Mouse (Mus musculus) erythroblast, embryonic 14.5 days (primary cell): Measurements from ENCODE around the gene Tenm1.

ENCODE experiments used
- GATA1 ChIP-seq: IDR thresholded peaks from 2 replicates; pipeline ENCODE4 v1.6.1; 2012; ENCODE audit warnings: low read length, inconsistent platforms, mixed read lengths
- TAL1 ChIP-seq: IDR thresholded peaks from 3 replicates; pipeline ENCODE4 v1.6.1; 2012; ENCODE audit warnings: low read length, inconsistent platforms, mixed read lengths

GRCm38 (mm10) chrX:43428855-43429263, at the start of gene Tenm1:
- TF ChIP-seq GATA1 (no peak), TAL1 (no peak)
